Mouse (Mus musculus) small intestine, adult 2 months (tissue): ENCODE data around the gene Sdhaf1.

ENCODE experiments used
- CTCF ChIP-seq: fragments of 200-500 bp; IDR thresholded peaks from 2 replicates; pipeline ENCODE4 v1.5.1; 2012; ENCODE audit warnings: low read depth, mild to moderate bottlenecking, control low read depth, inconsistent platforms, low read length, moderate library complexity, mixed read lengths; ENCODE audit not compliant: insufficient replicate concordance, insufficient read length; ENCODE audit errors: extremely low read depth
- POLR2A ChIP-seq: fragments of 200-500 bp; IDR thresholded peaks from 2 replicates; pipeline ENCODE4 v1.6.1; 2012; ENCODE audit warnings: low read depth, mild to moderate bottlenecking, control low read depth, inconsistent platforms, low read length, moderate library complexity

GRCm38 (mm10) chr7:30336384-30336783, 12.7 kb upstream of the Sdhaf1 start:
- TF ChIP-seq CTCF, result peak; percentile 91; the same call in 1 of the 2 replicates
- no peak for TF ChIP-seq POLR2A
